In genomic region chr9:105800286-105800685, GRCm38 (mm10) we compare ENCODE assay signal across 16 mouse cellular contexts. TPM values are rescaled to one million over a fixed set of nuclear protein-coding genes. Genes with fewer than 3 reads are reported as not detected.
"Had no signal": no experiment of that assay in that cellular context is flagged by ENCODE, and none has a peak within 500 bp of the region (broad histone marks: within the 10 kb centered on the region; RNA-seq: fewer than 3 reads in every experiment).

No protein-coding gene starts in this region.

- H3K27ac ChIP-seq: liver, embryonic 12.5 days; liver, embryonic 14.5 days; lung, embryonic 15.5 days; macrophage; midbrain, embryonic 13.5 days; midbrain, embryonic 15.5 days; neural tube, embryonic 12.5 days had no signal

- H3K4me3 ChIP-seq: liver, embryonic 12.5 days; lung, embryonic 15.5 days; megakaryocyte, embryonic 14.5 days; midbrain, embryonic 13.5 days; midbrain, embryonic 15.5 days; neural tube, embryonic 12.5 days had no signal

- H3K27me3 ChIP-seq: liver, embryonic 12.5 days; lung, embryonic 15.5 days; megakaryocyte, embryonic 14.5 days; midbrain, embryonic 13.5 days; midbrain, embryonic 15.5 days; neural tube, embryonic 12.5 days had no signal

- H3K9me3 ChIP-seq: liver, embryonic 12.5 days; lung, embryonic 15.5 days; megakaryocyte, embryonic 14.5 days; midbrain, embryonic 13.5 days; midbrain, embryonic 15.5 days; neural tube, embryonic 12.5 days had no signal

- H3K9ac ChIP-seq: liver, embryonic 12.5 days; liver, embryonic 14.5 days; lung, embryonic 15.5 days; midbrain, embryonic 13.5 days; midbrain, embryonic 15.5 days; neural tube, embryonic 12.5 days had no signal

- H3K4me1 ChIP-seq: liver, embryonic 12.5 days; megakaryocyte, embryonic 14.5 days; midbrain, embryonic 15.5 days; neural tube, embryonic 12.5 days had no signal

- H3K4me2 ChIP-seq: liver, embryonic 12.5 days; lung, embryonic 15.5 days; midbrain, embryonic 11.5 days; midbrain, embryonic 13.5 days; midbrain, embryonic 15.5 days; neural tube, embryonic 12.5 days had no signal

- ATAC-seq: liver, embryonic 12.5 days; lung, postnatal 0 days; midbrain, embryonic 13.5 days; midbrain, embryonic 15.5 days had no signal

- H3K36me3 ChIP-seq: liver, embryonic 12.5 days; lung, embryonic 15.5 days; midbrain, embryonic 13.5 days; midbrain, embryonic 15.5 days; neural tube, embryonic 12.5 days had no signal

- DNase-seq: lung, adult 2 months; lung, postnatal 14 days; lung, postnatal 36 days; right cerebral cortex, postnatal 14 days; thymus, postnatal 14 days; thymus, postnatal 36 days had no signal

RNA-seq across cellular contexts. Expression of gene Col6a6, which starts 27.7 kb away (rescaled TPM):
- polyA plus RNA-seq: macrophage had no signal
